Mouse (Mus musculus): ENCODE measurements around the gene Mgam.

GRCm38 (mm10) chr6:40739545-40739944 lies 110.9 kb downstream of the Mgam start:
- TF ChIP-seq EP300 (IDR thresholded peaks at IDR 0.05) (no peak), CTCF (IDR thresholded peaks at IDR 0.05) (no peak)
